Mouse (Mus musculus) MEL (cell line): ENCODE measurements at regions not wholly inside any gene's neighbourhood (a gene's known extent, or its start where the extent isn't known, plus 50 kb on each side); places are given as distances from the start of the nearest gene placed in this dataset.

ENCODE experiments used
- DNase-seq: peaks from one replicate; pipeline ENCODE4 v3.0.0; 2011; ENCODE audit warnings: low read depth, low spot score
- H3K27ac ChIP-seq: 2 replicates; pipeline ENCODE4 v1.5.1; 2012; ENCODE audit warnings: low read depth, mild to moderate bottlenecking, control low read depth, low read length, moderate library complexity; ENCODE audit not compliant: control insufficient read depth
- H3K27me3 ChIP-seq, 2 experiments: fragments of 150-350 bp in 1 of 2; sonication (generic) in 1 of 2; 2 replicates each; pipeline ENCODE4 v1.6.1; 2012; ENCODE audit warnings: low read length in 2 of 2, mild to moderate bottlenecking in 2 of 2, improper control_type of control experiment in 1 of 2, moderate library complexity in 1 of 2; ENCODE audit not compliant: insufficient read depth in 2 of 2, control insufficient read depth in 1 of 2
- H3K36me3 ChIP-seq, 2 experiments: 2 replicates each; pipeline ENCODE4 v1.6.1; 2012 to 2014; ENCODE audit warnings: low read length in 2 of 2, improper control_type of control experiment in 1 of 2, inconsistent platforms in 1 of 2, mild to moderate bottlenecking in 1 of 2; ENCODE audit not compliant: insufficient read depth in 2 of 2, control insufficient read depth in 1 of 2
- H3K4me1 ChIP-seq, 2 experiments: fragments of 150-350 bp in 1 of 2; sonication (generic) in 1 of 2; 2 replicates each; pipeline ENCODE4 v1.6.1; 2012; ENCODE audit warnings: low read length in 2 of 2, improper control_type of control experiment in 1 of 2, mild to moderate bottlenecking in 1 of 2; ENCODE audit not compliant: insufficient read depth in 2 of 2, control insufficient read depth in 1 of 2
- H3K4me3 ChIP-seq, 2 experiments: fragments of 150-350 bp in 1 of 2; sonication (generic) in 1 of 2; 2 replicates each; pipeline ENCODE4 v1.5.1; 2012; ENCODE audit warnings: low read depth in 2 of 2, low read length in 2 of 2, mild to moderate bottlenecking in 2 of 2, moderate library complexity in 2 of 2, control low read depth in 1 of 2, improper control_type of control experiment in 1 of 2; ENCODE audit not compliant: control insufficient read depth in 1 of 2, insufficient read depth in 1 of 2
- H3K79me2 ChIP-seq: 2 replicates; pipeline ENCODE4 v1.6.1; 2012; ENCODE audit warnings: mild to moderate bottlenecking, low read length, moderate library complexity; ENCODE audit not compliant: control insufficient read depth, poor library complexity, insufficient read depth
- H3K9ac ChIP-seq: 2 replicates; pipeline ENCODE4 v1.6.1; 2012; ENCODE audit warnings: low read depth, mild to moderate bottlenecking, control low read depth, low read length, moderate library complexity; ENCODE audit not compliant: control insufficient read depth, poor library complexity, severe bottlenecking
- H3K9me3 ChIP-seq: fragments of 150-350 bp; sonication (generic); replicated peaks from 2 replicates; pipeline ENCODE4 v1.6.1; 2012; ENCODE audit warnings: mild to moderate bottlenecking, low read length, improper control_type of control experiment, moderate library complexity; ENCODE audit not compliant: insufficient read depth
- CHD1 ChIP-seq: IDR thresholded peaks from 2 replicates; pipeline ENCODE4 v1.6.1; 2012; ENCODE audit warnings: low read depth, mild to moderate bottlenecking, inconsistent platforms, low read length, improper control_type of control experiment
- CTCF ChIP-seq, 3 experiments: IDR thresholded peaks in 2 of 3; conservative IDR thresholded peaks in 1 of 3; 2 replicates each; pipeline ENCODE4 v1.5.1; 2011 to 2012; ENCODE audit warnings: low read length in 3 of 3, low read depth in 2 of 3, mild to moderate bottlenecking in 2 of 3, improper control_type of control experiment in 1 of 3, inconsistent platforms in 1 of 3, mixed read lengths in 1 of 3, moderate library complexity in 1 of 3; ENCODE audit not compliant: control insufficient read depth in 1 of 3, insufficient read depth in 1 of 3, poor library complexity in 1 of 3, severe bottlenecking in 1 of 3
- E2F4 ChIP-seq: IDR thresholded peaks from 2 replicates; pipeline ENCODE4 v1.6.1; 2011; ENCODE audit warnings: low read depth, low read length, improper control_type of control experiment, borderline replicate concordance
- ELF1 ChIP-seq: IDR thresholded peaks from 2 replicates; pipeline ENCODE4 v1.6.1; 2014; ENCODE audit warnings: low read depth, mild to moderate bottlenecking, inconsistent platforms, low read length, improper control_type of control experiment, moderate library complexity
- GABPA ChIP-seq: IDR thresholded peaks from 2 replicates; pipeline ENCODE4 v1.6.1; 2012; ENCODE audit warnings: low read depth, mild to moderate bottlenecking, inconsistent platforms, low read length, improper control_type of control experiment, moderate library complexity
- GATA1 ChIP-seq: IDR thresholded peaks from 2 replicates; pipeline ENCODE4 v1.6.1; 2011; ENCODE audit warnings: low read depth, low read length, improper control_type of control experiment
- KAT2A ChIP-seq: conservative IDR thresholded peaks from 2 replicates; pipeline ENCODE4 v1.6.1; 2012; ENCODE audit warnings: low read depth, low read length, improper control_type of control experiment, inconsistent platforms
- MAFK ChIP-seq: IDR thresholded peaks from 2 replicates; pipeline ENCODE4 v1.6.1; 2011; ENCODE audit warnings: low read depth, mild to moderate bottlenecking, low read length, improper control_type of control experiment, borderline replicate concordance
- MAX ChIP-seq: IDR thresholded peaks from 2 replicates; pipeline ENCODE4 v1.6.1; 2011; ENCODE audit warnings: low read length, improper control_type of control experiment
- MAZ ChIP-seq: IDR thresholded peaks from 2 replicates; pipeline ENCODE4 v1.6.1; 2012; ENCODE audit warnings: low read depth, mild to moderate bottlenecking, inconsistent platforms, low read length, improper control_type of control experiment
- MEF2A ChIP-seq: IDR thresholded peaks from 2 replicates; pipeline ENCODE4 v1.6.1; 2014; ENCODE audit warnings: low read depth, mild to moderate bottlenecking, inconsistent platforms, low read length, improper control_type of control experiment; ENCODE audit not compliant: poor library complexity, insufficient replicate concordance, severe bottlenecking; ENCODE audit errors: extremely low read depth
- MYC ChIP-seq: IDR thresholded peaks from 2 replicates; pipeline ENCODE4 v1.6.1; 2011; ENCODE audit warnings: low read depth, mild to moderate bottlenecking, low read length, improper control_type of control experiment, moderate library complexity
- NELFE ChIP-seq: IDR thresholded peaks from 2 replicates; pipeline ENCODE4 v1.6.1; 2011; ENCODE audit warnings: low read depth, low read length, improper control_type of control experiment
- NRF1 ChIP-seq: IDR thresholded peaks from 2 replicates; pipeline ENCODE4 v1.6.1; 2014; ENCODE audit warnings: low read depth, mild to moderate bottlenecking, inconsistent platforms, low read length, improper control_type of control experiment, moderate library complexity; ENCODE audit not compliant: poor library complexity, insufficient read depth, severe bottlenecking
- POLR2AphosphoS2 ChIP-seq: IDR thresholded peaks from 2 replicates; pipeline ENCODE4 v1.6.1; 2011; ENCODE audit warnings: low read length, improper control_type of control experiment
- RAD21 ChIP-seq: IDR thresholded peaks from 2 replicates; pipeline ENCODE4 v1.6.1; 2011; ENCODE audit warnings: mild to moderate bottlenecking, low read depth, low read length, improper control_type of control experiment
- RCOR1 ChIP-seq: IDR thresholded peaks from 2 replicates; pipeline ENCODE4 v1.6.1; 2012; ENCODE audit warnings: low read depth, mild to moderate bottlenecking, inconsistent platforms, low read length, improper control_type of control experiment
- SIN3A ChIP-seq: IDR thresholded peaks from 2 replicates; pipeline ENCODE4 v1.6.1; 2012; ENCODE audit warnings: low read length, improper control_type of control experiment, inconsistent platforms
- SMC3 ChIP-seq: IDR thresholded peaks from 2 replicates; pipeline ENCODE4 v1.6.1; 2011; ENCODE audit warnings: low read depth, low read length, improper control_type of control experiment
- TAL1 ChIP-seq: IDR thresholded peaks from 2 replicates; pipeline ENCODE4 v1.6.1; 2012; ENCODE audit warnings: mild to moderate bottlenecking, inconsistent platforms, low read length, moderate library complexity, mixed read lengths
- TBP ChIP-seq: IDR thresholded peaks from 2 replicates; pipeline ENCODE4 v1.8.0; 2011; ENCODE audit warnings: low read depth, low read length, improper control_type of control experiment
- UBTF ChIP-seq: IDR thresholded peaks from 2 replicates; pipeline ENCODE4 v1.6.1; 2012; ENCODE audit warnings: low read depth, mild to moderate bottlenecking, inconsistent platforms, low read length, improper control_type of control experiment, moderate library complexity, borderline replicate concordance; ENCODE audit not compliant: insufficient read depth
- USF1 ChIP-seq: IDR thresholded peaks from 2 replicates; pipeline ENCODE4 v1.6.1; 2014; ENCODE audit warnings: low read depth, mild to moderate bottlenecking, inconsistent platforms, low read length, improper control_type of control experiment, moderate library complexity
- ZC3H11A ChIP-seq: IDR thresholded peaks from 2 replicates; pipeline ENCODE4 v1.6.1; 2012; ENCODE audit warnings: low read depth, mild to moderate bottlenecking, inconsistent platforms, low read length, improper control_type of control experiment
- ZKSCAN1 ChIP-seq: IDR thresholded peaks from 2 replicates; pipeline ENCODE4 v1.6.1; 2012; ENCODE audit warnings: low read depth, mild to moderate bottlenecking, inconsistent platforms, low read length, improper control_type of control experiment, moderate library complexity
- ZMIZ1 ChIP-seq: IDR thresholded peaks from 2 replicates; pipeline ENCODE4 v1.6.1; 2012; ENCODE audit warnings: low read depth, mild to moderate bottlenecking, inconsistent platforms, low read length, improper control_type of control experiment, moderate library complexity

GRCm38 (mm10) chr1:77226546-77226945 is 288.3 kb downstream of the Epha4 start:
- H3K36me3 ChIP-seq = no peaks in the 10 kb centered on the region
- no peak overlapping the region for H3K9ac ChIP-seq
- H3K9me3 ChIP-seq = no peaks in the 10 kb centered on the region
- H3K27me3 ChIP-seq = no peaks in the 10 kb centered on the region
- H3K4me3 ChIP-seq = no peak overlapping the region
- no peaks in the 10 kb centered on the region for H3K79me2 ChIP-seq
- no peak for DNase-seq
- no peaks in the 10 kb centered on the region for H3K4me1 ChIP-seq
- no peak overlapping the region for H3K27ac ChIP-seq
- TF ChIP-seq RAD21 (no peak), ZC3H11A (no peak), USF1 (no peak), MAFK (no peak), ZKSCAN1 (no peak)

DNA sequence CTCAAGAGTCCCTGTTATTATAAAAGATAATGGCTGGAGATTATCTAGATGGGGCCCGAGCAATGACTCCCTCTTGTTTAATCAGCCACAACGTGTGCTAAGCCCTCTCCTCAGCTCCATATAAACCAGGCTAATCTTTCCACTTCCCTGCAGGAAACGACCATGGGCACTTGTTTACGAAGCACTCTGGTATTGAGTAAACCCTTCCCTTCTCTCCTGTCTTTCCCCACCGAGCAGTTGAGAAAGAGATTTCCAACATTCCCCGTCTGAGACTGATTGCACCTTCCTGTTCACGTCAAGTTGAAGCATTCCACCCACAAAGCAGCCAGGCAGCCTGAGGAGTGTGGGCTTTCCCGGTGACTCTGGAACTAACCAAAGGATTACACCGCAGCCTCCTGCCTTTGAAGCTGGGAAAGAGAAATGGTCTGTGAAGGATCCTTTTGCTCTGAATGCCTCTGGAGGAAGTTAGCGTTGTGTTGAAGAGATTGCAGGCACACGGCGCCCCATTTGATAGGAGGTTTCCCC is 287.8 kb downstream of the Epha4 start:
- DNase-seq = no peak
- Histone ChIP-seq H3K4me3 (no peak overlapping the region), H3K9ac (no peak overlapping the region), H3K9me3 (no peaks in the 10 kb centered on the region), H3K27me3 (no peaks in the 10 kb centered on the region), H3K79me2 (no peaks in the 10 kb centered on the region), H3K4me1 (no peaks in the 10 kb centered on the region), H3K27ac (no peak overlapping the region), H3K36me3 (no peaks in the 10 kb centered on the region)
- TF ChIP-seq UBTF (no peak), TAL1 (no peak), MAZ (no peak), GABPA (no peak), MAX (no peak), TBP (no peak), GATA1 (no peak), MYC (no peak)

DNA sequence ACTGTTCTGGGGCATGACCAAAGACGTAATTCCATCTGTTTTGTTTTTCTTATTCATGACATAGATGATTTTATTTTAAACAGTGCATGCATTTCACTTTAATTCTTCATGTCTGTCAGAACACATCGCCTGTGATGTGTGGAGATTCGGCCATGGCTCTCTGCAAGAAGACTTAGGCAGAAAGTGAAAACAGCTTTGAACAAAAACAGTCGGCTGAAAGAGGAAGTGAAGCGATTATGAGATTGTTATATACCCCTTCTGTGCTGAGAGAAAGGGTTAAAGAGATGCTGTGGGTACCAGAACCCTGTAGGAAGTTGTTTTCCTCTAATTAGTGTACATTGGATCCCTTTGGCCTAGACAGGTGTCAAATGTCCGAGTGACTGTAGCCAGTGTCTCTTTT is 287.1 kb downstream of the Epha4 start:
- Histone ChIP-seq H3K4me1 (no peaks in the 10 kb centered on the region), H3K36me3 (no peaks in the 10 kb centered on the region), H3K27me3 (no peaks in the 10 kb centered on the region), H3K4me3 (no peak overlapping the region), H3K9me3 (no peaks in the 10 kb centered on the region), H3K79me2 (no peaks in the 10 kb centered on the region)
- no peak for DNase-seq
- TF ChIP-seq E2F4 (no peak), SIN3A (no peak), MAFK (no peak), CTCF (IDR thresholded peaks at IDR 0.05 in 2 of 3, conservative IDR thresholded peaks at IDR 0.05 in 1 of 3; ENCODE audit: control insufficient read depth in 1 of 3, insufficient read depth in 1 of 3, low read depth in 2 of 3, low read length in 3 of 3, poor library complexity in 1 of 3, severe bottlenecking in 1 of 3) (no peak), POLR2AphosphoS2 (no peak), RCOR1 (no peak), KAT2A (no peak), CHD1 (no peak), ZC3H11A (no peak), ZMIZ1 (no peak), MYC (no peak), NRF1 (no peak), MEF2A (no peak), TBP (no peak), MAZ (no peak), ELF1 (no peak), SMC3 (no peak), GATA1 (no peak), NELFE (no peak), RAD21 (no peak)
- TF ChIP-seq, all 39 proteins: peak for 0
- no peak overlapping the region for H3K27ac ChIP-seq
- no peak overlapping the region for H3K9ac ChIP-seq
